Mouse (Mus musculus) left cerebral cortex, postnatal 36 days (tissue): ENCODE results near the gene Lgals4. TPM values are rescaled to one million over a fixed set of nuclear protein-coding genes. Genes with fewer than 3 reads are reported as not detected.
A peak's percentile ranks its signal among the peaks of the same experiment; 100 is the strongest.

Experiments
- DNase-seq, 2 experiments: peaks; one replicate each; pipeline ENCODE4 v3.0.0; 2021 to 2022; ENCODE audit warnings: low spot score in 2 of 2, mixed read lengths in 1 of 2
- intact Hi-C: fragments of 180-260 bp; cut with DNase I; formaldehyde crosslinking; loops from one replicate; pipeline ENCODE4 v1.15.1; 2025
- total RNA-seq, 2 experiments: library from RNA; stranded (reverse); gene quantifications; 2 replicates each; pipeline ENCODE4 v1.2.3; 2021

Gene Lgals4
- total RNA-seq, 2 experiments from 2014 or later = 1.2 to 5.0 TPM

GRCm38 (mm10) chr7:28820358-28821260, 13.0 kb upstream of the Lgals4 start:
- intact Hi-C loops = no loop called here
- DNase-seq = no peak

DNA sequence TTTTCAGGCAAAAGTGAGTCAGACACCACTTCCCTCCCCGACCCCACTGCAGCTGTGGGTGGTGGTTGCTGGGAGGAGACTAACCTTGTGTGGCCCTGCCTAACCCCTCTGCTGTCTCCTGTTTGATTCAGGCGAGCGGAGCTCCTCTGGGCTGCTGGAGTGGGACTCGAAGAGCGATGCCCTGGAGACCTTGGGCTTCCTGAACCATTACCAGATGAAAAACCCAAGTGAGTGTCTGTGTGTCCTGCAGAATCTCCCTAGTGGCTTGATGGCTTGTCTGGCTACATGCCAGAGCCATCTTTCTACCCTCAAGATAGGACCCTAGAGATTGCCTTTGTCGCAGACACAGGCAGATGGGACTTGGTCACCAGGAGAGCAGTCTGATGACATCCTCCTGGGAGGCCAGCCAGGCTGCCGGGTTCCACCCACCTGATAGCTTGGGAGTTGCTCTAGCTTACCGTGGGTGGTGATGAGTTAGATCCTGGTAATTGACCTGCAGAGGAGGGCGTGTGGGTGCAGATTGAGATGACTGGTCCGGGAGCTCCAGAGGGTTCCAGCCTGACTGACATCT, 12.3 kb upstream of the Lgals4 start:
- intact Hi-C loops = no loop called here
- peak; percentile 57 to 63 for DNase-seq

GRCm38 (mm10) chr7:28822556-28822955, 11.1 kb upstream of the Lgals4 start:
- DNase-seq = no peak
- intact Hi-C loops = no loop called here

DNA sequence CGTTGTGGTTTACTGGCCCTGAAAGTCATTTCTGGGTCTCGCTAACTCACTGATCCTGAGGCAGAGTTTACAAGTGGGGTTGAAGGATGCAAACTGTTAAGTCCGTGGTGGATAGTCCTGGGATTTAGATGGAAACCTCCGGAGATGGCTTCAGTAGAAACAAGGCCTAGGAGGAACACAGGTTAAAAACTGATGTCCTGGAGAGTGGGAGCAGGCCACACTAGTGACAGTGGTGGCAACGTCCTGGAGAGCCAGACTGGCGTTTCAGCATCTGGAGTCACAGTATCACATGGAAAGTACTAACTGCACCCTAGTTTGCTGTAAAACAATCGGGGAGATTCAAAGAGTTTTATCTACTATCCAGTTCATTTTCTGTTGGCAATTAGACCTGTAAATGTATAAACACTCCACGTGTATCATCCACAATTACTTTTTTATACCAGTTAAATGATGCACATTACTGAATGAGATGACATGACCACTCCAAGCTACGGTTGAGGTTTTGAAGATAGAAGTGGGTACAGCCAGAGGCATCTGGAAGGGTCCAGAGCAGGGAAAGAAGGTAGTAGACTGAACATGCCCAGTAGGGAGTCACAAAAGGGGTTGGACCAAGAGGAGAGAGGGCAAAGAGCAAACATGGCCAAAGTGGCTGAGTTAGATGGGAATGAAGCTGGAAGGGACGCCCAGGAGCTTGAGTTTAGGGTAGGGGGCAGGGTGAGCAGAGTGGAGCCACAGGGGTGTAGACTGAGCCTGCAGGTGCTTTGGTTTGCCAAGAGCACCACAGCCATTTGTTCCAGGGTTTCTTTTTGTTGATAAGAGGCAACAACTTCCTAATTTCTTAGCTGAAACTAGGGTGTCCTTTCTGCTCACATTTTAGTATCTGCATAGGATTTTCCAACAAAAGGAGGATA, 10.4 kb upstream of the Lgals4 start:
- intact Hi-C loops = no loop called here
- DNase-seq = no peak

DNA sequence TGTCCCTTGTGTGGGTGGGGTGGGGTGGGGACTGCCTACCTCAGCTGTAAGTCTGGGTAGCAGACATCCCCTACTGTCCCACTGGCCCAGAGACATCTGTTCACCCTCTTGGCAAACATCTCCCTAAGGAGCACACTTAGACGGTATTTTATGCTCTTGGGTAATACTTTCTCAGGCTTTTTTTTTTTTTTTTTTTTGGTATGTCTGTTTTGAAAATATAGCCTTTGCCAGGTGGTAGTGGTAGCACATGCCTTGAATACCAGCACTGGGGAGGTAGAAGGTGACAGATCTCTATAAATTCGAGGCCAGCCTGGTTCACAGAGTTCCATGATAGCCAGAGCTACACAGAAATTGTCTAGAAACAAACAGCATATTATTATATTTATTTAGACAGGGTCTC, 9.7 kb upstream of the Lgals4 start:
- intact Hi-C loops = loop anchor here (2.0 kb wide), 1 partner anchor 13 kb away; no protein-coding TSS in a partner anchor
- DNase-seq = no peak

GRCm38 (mm10) chr7:28824941-28825685, 8.5 kb upstream of the Lgals4 start, which contains the start of gene Ech1:
Ech1 (plus strand) TSS chr7:28825217.
- intact Hi-C loops = loop anchor here (2.0 kb wide), 1 partner anchor 14 kb away; no protein-coding TSS in a partner anchor
- DNase-seq = peak; percentile 84 to 88

DNA sequence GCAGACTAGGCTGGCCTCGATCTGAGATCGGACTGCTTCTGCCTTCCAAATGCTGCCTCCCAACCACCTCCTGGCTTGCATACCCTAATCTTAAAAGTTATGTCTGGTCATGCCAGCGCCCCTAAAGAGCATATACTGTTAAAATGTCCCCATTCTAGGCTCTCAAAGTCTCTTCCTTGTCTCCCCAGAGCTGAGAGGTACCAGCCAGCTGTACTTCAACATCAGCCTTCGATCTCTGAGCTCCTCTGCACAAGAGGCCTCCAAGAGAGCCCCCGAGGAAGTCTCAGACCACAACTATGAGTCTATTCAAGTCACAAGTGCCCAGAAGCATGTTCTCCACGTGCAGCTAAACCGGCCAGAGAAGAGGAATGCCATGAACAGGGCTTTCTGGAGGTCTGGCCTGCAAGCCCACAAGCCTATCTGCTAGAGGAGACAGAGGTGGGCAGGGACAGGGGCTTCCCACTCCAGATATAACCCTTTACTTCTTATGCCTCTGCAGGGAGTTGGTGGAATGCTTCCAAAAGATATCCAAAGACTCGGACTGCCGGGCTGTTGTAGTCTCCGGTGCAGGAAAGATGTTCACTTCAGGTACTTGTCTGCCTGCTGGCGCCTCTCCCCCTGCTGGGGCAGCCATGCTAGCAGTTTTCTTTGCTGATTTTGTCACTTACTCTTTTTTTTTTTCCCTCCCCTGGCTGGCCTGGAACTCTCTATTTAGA, 7.8 kb upstream of the Lgals4 start:
- intact Hi-C loops = loop anchor here (2.0 kb wide), 3 partner anchors 15 to 41 kb away; no protein-coding TSS in a partner anchor
- DNase-seq = no peak

- intact Hi-C loops = loop anchor here (2.0 kb wide), 2 partner anchors 14 to 40 kb away; no protein-coding TSS in a partner anchor
These were observed 7.3 kb upstream of the Lgals4 start for GRCm38 (mm10) chr7:28826402-28826772.

GRCm38 (mm10) chr7:28827338-28827737, 6.3 kb upstream of the Lgals4 start:
- DNase-seq = peak; percentile 33 to 61
- intact Hi-C loops = loop anchor here (2.0 kb wide), 2 partner anchors 13 to 39 kb away; no protein-coding TSS in a partner anchor

More at GRCm38 (mm10) chr7:28826402-28826772, 7.3 kb upstream of the Lgals4 start:
- no peak for DNase-seq

DNA sequence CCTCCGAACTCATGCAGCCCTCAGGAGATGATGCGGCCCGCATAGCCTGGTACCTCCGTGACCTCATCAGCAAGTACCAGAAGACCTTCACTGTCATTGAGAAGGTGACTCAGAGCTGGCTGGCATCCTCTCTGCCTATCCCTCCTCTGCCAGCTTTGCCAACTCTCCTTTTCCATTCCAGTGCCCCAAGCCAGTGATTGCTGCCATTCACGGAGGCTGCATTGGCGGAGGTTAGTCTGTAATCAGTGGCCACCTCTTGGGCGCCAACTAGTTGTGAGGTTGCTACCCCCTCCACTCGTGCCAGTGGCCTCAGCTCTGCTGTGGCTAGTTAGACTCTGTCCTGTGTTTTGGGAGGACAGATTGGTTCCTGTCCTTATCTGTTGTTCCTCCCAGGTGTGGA, 3.8 kb upstream of the Lgals4 start:
- intact Hi-C loops = no loop called here
- no peak for DNase-seq

DNA sequence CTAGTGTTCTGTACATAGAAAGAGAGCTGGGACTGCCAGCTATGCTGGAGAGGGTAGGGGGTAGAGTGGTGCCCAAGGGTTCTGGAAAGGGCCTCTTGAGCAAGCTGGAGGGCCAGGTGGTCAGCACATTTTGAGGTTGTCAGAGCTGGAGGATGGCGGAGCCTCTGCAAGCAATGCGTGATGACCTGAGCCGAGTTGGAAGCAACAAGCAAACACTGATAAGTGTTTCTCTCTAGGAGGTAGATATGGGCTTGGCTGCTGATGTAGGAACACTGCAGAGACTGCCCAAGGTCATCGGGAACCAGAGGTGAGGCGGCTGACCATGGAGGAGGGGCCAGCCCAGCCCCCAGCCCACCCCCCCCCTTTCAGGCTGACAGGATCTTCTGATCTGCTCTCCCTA, 2.7 kb upstream of the Lgals4 start:
- DNase-seq = no peak
- intact Hi-C loops = no loop called here

DNA sequence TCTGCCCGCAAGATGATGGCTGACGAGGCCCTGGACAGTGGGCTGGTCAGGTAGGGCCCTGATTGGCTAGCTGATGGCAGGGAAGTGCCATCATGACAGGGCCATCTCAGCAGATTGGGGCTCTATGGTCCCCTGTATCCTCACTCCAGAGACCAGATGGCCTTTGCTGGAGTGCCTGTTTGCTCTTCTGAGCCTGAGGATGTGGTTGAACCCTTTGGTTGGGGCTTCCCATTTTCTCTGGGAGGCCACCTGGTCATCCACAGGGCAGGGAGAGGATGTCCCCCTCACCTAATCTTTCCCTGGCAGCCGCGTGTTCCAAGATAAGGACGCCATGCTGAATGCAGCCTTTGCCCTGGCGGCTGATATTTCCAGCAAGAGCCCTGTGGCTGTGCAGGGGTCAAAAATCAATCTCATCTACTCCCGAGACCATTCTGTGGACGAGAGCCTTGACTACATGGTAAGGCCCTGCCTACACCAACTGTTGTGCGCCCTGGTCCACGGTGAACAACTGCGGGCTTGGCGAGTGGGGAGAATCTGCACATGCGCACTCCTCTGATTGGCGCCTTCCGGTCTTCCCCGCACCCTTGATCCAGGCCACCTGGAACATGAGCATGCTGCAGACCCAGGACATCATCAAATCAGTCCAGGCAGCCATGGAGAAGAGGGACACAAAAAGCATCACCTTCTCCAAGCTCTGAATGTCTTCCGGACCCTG, 2.1 kb upstream of the Lgals4 start:
- DNase-seq = peak in 1 of 2 experiments; percentile 2
- intact Hi-C loops = no loop called here

DNA sequence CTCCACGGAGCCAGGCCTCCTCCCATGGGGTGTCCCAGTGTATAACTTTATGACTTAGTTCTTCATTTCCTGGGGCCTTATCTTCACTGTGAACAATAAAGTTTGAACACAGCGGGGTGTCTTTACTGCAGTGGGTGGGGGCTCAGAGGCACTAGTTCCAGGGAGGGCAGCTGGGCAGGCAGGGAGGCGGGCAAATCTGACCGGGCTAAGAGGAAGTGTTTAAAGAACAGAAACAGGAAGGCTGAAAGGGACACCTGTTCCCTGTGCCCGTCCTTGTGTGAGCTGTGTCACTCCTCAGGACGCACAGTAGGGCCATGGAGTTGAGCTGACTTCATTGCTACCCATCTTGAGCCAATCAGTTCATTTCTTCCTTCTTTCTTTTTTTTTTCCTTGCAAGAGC, 1.5 kb upstream of the Lgals4 start:
- intact Hi-C loops = no loop called here
- DNase-seq = no peak

DNA sequence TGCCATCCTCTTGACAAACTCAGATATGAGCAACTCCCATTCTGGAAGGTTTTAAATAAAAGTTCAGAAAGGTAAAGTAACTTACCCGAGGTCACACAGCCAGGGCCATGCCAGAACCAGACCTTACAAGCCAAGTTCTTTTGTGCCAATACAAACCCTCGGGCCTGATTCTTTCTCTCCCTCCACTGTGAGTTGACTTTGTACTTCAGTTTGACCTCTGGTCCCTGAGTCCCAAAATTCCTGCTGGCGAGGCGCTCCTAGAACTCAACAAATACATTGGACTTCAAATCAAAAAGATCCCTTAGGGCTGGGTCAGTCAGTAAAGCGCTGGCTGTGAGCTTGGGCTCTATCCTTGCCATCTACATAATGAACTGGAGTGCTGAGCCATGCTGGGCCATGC, 3.3 kb downstream of the Lgals4 start:
- DNase-seq = no peak
- intact Hi-C loops = no loop called here

GRCm38 (mm10) chr7:28838331-28838730, 4.7 kb downstream of the Lgals4 start:
- DNase-seq = no peak
- intact Hi-C loops = no loop called here

DNA sequence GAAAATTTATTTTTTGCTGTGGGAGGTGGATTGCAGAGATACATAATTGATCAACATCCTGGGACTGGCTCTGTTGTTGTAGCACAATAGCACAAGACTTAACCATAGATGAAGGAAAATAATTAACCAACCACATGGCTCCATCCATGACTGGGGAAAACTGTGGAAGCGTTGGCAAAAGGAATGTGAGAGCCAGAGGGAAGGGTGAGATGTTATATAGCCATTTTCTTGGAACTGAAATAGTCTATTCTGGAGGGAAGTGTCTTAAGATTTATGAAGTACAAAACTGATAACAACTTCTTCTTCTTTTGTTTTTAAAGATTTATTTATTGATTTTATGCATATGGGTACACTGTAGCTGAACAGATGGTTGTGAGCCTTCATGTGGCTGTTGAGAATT, 13.6 kb downstream of the Lgals4 start:
- intact Hi-C loops = no loop called here
- no peak for DNase-seq

- intact Hi-C loops = no loop called here
- no peak for DNase-seq
These were observed 16.1 kb downstream of the Lgals4 start for GRCm38 (mm10) chr7:28849700-28850236.

DNA sequence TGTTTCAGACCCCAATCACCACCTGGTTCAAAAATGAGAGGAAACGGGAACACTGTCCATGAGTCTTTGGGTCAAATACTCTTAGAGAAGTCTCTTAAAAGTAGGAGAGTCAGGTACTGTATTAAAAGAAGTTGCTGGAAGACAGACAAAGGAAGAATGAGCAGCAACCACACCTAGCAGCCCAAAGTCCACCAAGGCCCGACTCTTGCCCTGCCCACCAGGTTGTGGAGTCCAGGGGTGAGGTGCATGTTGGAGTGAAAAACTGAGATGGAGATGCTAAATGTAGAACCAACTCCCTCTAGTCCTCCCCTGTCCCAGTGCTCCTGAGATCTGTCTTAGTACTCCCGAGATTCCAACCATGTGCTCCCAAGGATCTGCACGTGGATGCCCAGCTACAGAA, 17.0 kb downstream of the Lgals4 start:
- no peak for DNase-seq
- intact Hi-C loops = no loop called here
